Mouse (Mus musculus): ENCODE results near the gene Col4a3bp. TPM values are rescaled to one million over a fixed set of nuclear protein-coding genes. Genes with fewer than 3 reads are reported as not detected.

Gene Col4a3bp
- polyA plus RNA-seq, 1 experiment: 54.8 TPM

GRCm38 (mm10) chr13:96511893-96512292, 30.5 kb upstream of the Col4a3bp start:
- no peak for DNase-seq
- no peak overlapping the region for H3K27ac ChIP-seq (ENCODE audit: insufficient read depth, low read length)

DNA sequence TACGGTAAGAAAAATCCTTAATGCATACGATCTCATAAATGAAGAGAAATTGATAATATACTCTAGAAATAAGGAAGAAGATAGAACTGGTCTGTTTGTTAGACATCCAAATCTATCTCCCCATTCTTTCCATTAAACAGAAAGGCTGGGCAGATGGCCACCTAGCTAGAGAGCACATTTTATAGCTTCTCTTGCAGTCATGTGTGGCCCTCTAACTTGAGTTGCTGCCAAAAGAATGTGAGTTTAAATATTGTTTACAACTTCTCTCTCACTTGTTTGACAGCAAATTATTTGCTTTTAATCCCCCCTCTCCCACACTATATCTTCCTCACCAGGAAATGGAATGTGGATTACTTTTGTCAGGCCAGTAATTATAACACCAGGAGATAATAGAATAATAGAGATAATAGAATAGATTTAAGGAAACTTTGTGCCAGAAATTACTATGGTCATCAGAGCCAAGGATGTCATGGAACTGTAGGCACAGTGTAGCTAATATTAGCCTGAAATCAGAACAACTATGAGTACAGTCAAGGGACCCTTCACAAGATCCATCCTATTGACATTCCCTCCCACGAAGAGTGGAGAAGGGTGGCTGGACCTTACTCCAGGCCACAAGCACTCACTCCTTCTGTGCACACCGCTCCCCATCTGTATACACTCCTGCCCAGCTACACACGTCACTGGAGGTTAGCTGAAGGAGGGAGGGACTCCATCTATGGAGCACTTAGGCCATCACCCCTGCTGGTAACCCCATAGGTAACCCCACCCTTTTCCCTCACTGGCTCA, 28.1 kb upstream of the Col4a3bp start:
- TF ChIP-seq POLR2A (IDR thresholded peaks at IDR 0.05; ENCODE audit: borderline replicate concordance, insufficient read depth, low read length): no peak
- TF ChIP-seq CTCF (IDR thresholded peaks at IDR 0.05; ENCODE audit: borderline replicate concordance, insufficient read depth, low read depth, low read length): no peak
- Histone ChIP-seq H3K4me1 (ENCODE audit: control insufficient read depth, insufficient read depth, low read length) (no peaks in the 10 kb centered on the region), H3K4me3 (replicated peaks; ENCODE audit: insufficient read depth, low read depth, low read length) (no peak overlapping the region), H3K27ac (ENCODE audit: insufficient read depth, low read length) (no peak overlapping the region), H3K27me3 (ENCODE audit: control insufficient read depth, insufficient read depth, low read length) (no peaks in the 10 kb centered on the region)
- 83% methylated on average over 5 of the region's 5 CpGs for WGBS
- DNase-seq: no peak

More at GRCm38 (mm10) chr13:96511893-96512292, 30.5 kb upstream of the Col4a3bp start:
- TF ChIP-seq CTCF (IDR thresholded peaks at IDR 0.05; ENCODE audit: borderline replicate concordance, insufficient read depth, low read depth, low read length): no peak
- TF ChIP-seq POLR2A (IDR thresholded peaks at IDR 0.05; ENCODE audit: borderline replicate concordance, insufficient read depth, low read length): no peak
- no peaks in the 10 kb centered on the region for H3K27me3 ChIP-seq (ENCODE audit: control insufficient read depth, insufficient read depth, low read length)
- no peak overlapping the region for H3K4me3 ChIP-seq (replicated peaks; ENCODE audit: insufficient read depth, low read depth, low read length)
- WGBS: 71% methylated on average over 5 of the region's 5 CpGs
- H3K4me1 ChIP-seq (ENCODE audit: control insufficient read depth, insufficient read depth, low read length): no peaks in the 10 kb centered on the region

DNA sequence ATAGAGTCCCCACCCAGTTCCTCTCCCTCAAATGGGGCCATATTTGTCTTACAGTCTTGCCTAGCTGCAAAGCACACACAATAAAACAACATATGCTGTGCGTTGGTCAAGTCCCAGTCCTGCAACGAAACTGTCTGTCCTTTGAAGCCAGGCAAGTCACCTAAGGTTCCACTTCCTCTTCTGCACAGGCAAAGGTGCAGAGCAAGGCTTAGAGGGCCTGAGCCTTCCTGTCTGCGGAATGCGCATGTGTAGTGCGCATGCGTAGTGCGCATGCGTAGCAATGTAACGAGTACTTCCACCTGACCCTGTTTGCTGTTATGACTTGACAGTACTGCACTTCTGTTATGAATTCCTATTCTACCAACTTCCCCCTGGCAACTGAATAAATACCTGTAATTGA, 26.2 kb upstream of the Col4a3bp start:
- H3K4me3 ChIP-seq (replicated peaks; ENCODE audit: insufficient read depth, low read depth, low read length): no peak overlapping the region
- no peak overlapping the region for H3K27ac ChIP-seq (ENCODE audit: insufficient read depth, low read length)
- DNase-seq: no peak
- no peaks in the 10 kb centered on the region for H3K4me1 ChIP-seq (ENCODE audit: control insufficient read depth, insufficient read depth, low read length)
- no peaks in the 10 kb centered on the region for H3K27me3 ChIP-seq (ENCODE audit: control insufficient read depth, insufficient read depth, low read length)
- WGBS: 96% methylated on average over 9 of the region's 9 CpGs
- no peak for TF ChIP-seq POLR2A (IDR thresholded peaks at IDR 0.05; ENCODE audit: borderline replicate concordance, insufficient read depth, low read length)
- no peak for TF ChIP-seq CTCF (IDR thresholded peaks at IDR 0.05; ENCODE audit: borderline replicate concordance, insufficient read depth, low read depth, low read length)

GRCm38 (mm10) chr13:96517335-96517734, 25.1 kb upstream of the Col4a3bp start:
- H3K27ac ChIP-seq (ENCODE audit: insufficient read depth, low read length): no peak overlapping the region
- H3K4me1 ChIP-seq (ENCODE audit: control insufficient read depth, insufficient read depth, low read length): no peaks in the 10 kb centered on the region
- no peak overlapping the region for H3K4me3 ChIP-seq (replicated peaks; ENCODE audit: insufficient read depth, low read depth, low read length)
- WGBS: 89% methylated on average over 2 of the region's 2 CpGs
- DNase-seq: no peak
- no peaks in the 10 kb centered on the region for H3K27me3 ChIP-seq (ENCODE audit: control insufficient read depth, insufficient read depth, low read length)
- no peak for TF ChIP-seq CTCF (IDR thresholded peaks at IDR 0.05; ENCODE audit: borderline replicate concordance, insufficient read depth, low read depth, low read length)
- no peak for TF ChIP-seq POLR2A (IDR thresholded peaks at IDR 0.05; ENCODE audit: borderline replicate concordance, insufficient read depth, low read length)

DNA sequence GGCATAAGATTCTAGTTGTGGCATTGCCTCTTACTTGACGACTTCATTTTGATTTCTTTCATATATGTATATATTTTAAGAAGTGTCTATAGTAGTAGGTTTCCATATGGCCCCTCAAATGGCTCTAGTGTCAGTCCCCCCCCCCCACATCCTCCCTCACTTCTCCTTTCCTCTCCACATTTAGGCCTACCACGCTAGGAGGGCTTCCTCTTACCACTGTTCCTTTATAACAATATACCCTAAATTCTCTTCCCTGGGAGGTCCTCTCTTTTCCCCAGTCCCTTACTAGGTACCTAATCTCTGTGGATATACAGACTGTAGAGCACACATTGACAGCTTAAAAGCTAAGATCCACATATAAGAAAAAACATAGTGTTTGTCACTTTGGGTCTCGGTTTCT, 21.1 kb upstream of the Col4a3bp start:
- Histone ChIP-seq H3K4me1 (ENCODE audit: control insufficient read depth, insufficient read depth, low read length) (no peaks in the 10 kb centered on the region), H3K27me3 (ENCODE audit: control insufficient read depth, insufficient read depth, low read length) (no peaks in the 10 kb centered on the region), H3K4me3 (replicated peaks; ENCODE audit: insufficient read depth, low read depth, low read length) (no peak overlapping the region), H3K27ac (ENCODE audit: insufficient read depth, low read length) (no peak overlapping the region)
- TF ChIP-seq POLR2A (IDR thresholded peaks at IDR 0.05; ENCODE audit: borderline replicate concordance, insufficient read depth, low read length) (no peak), CTCF (IDR thresholded peaks at IDR 0.05; ENCODE audit: borderline replicate concordance, insufficient read depth, low read depth, low read length) (no peak)
- no peak for DNase-seq
- WGBS: 93% methylated on average over 3 of the region's 3 CpGs

GRCm38 (mm10) chr13:96527022-96527421, 15.4 kb upstream of the Col4a3bp start:
- H3K4me3 ChIP-seq (replicated peaks; ENCODE audit: insufficient read depth, low read depth, low read length): no peak overlapping the region
- H3K27ac ChIP-seq (ENCODE audit: insufficient read depth, low read length): no peak overlapping the region
- DNase-seq: no peak
- TF ChIP-seq CTCF (IDR thresholded peaks at IDR 0.05; ENCODE audit: borderline replicate concordance, insufficient read depth, low read depth, low read length): no peak
- TF ChIP-seq POLR2A (IDR thresholded peaks at IDR 0.05; ENCODE audit: borderline replicate concordance, insufficient read depth, low read length): no peak
- whole genome bisulfite sequencing: 96% methylated on average over 3 of the region's 3 CpGs
- no peaks in the 10 kb centered on the region for H3K4me1 ChIP-seq (ENCODE audit: control insufficient read depth, insufficient read depth, low read length)
- no peaks in the 10 kb centered on the region for H3K27me3 ChIP-seq (ENCODE audit: control insufficient read depth, insufficient read depth, low read length)

GRCm38 (mm10) chr13:96527856-96528255, 14.6 kb upstream of the Col4a3bp start:
- H3K4me3 ChIP-seq (replicated peaks; ENCODE audit: insufficient read depth, low read depth, low read length): no peak overlapping the region
- no peaks in the 10 kb centered on the region for H3K27me3 ChIP-seq (ENCODE audit: control insufficient read depth, insufficient read depth, low read length)
- no peak for TF ChIP-seq POLR2A (IDR thresholded peaks at IDR 0.05; ENCODE audit: borderline replicate concordance, insufficient read depth, low read length)
- TF ChIP-seq CTCF (IDR thresholded peaks at IDR 0.05; ENCODE audit: borderline replicate concordance, insufficient read depth, low read depth, low read length): no peak
- H3K4me1 ChIP-seq (ENCODE audit: control insufficient read depth, insufficient read depth, low read length): no peaks in the 10 kb centered on the region
- WGBS: 93% methylated on average over 11 of the region's 11 CpGs
- DNase-seq: no peak
- H3K27ac ChIP-seq (ENCODE audit: insufficient read depth, low read length): no peak overlapping the region

DNA sequence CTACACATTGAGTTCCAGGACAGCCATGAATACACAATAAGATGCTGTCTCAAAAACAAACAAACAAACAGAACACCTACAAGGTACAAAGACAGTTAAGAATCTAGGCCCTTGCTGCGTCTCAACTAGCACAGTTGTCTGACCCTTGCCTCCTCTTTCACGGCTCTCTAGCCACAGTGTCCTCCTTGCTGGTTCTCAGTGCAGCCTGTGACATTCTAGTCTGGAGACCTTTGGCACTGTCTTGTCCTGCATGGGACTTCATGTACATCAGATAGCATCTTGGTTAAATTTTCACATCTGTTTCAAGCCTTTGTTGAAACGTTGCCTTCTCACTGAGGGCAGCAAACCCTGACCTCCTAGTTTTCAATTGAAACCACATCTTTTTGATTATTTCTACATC, 13.6 kb upstream of the Col4a3bp start:
- H3K4me3 ChIP-seq (replicated peaks; ENCODE audit: insufficient read depth, low read depth, low read length): no peak overlapping the region
- no peaks in the 10 kb centered on the region for H3K27me3 ChIP-seq (ENCODE audit: control insufficient read depth, insufficient read depth, low read length)
- no peak for DNase-seq
- H3K4me1 ChIP-seq (ENCODE audit: control insufficient read depth, insufficient read depth, low read length): no peaks in the 10 kb centered on the region
- no peak overlapping the region for H3K27ac ChIP-seq (ENCODE audit: insufficient read depth, low read length)
- WGBS: 93% methylated on average over 3 of the region's 3 CpGs
- no peak for TF ChIP-seq CTCF (IDR thresholded peaks at IDR 0.05; ENCODE audit: borderline replicate concordance, insufficient read depth, low read depth, low read length)
- TF ChIP-seq POLR2A (IDR thresholded peaks at IDR 0.05; ENCODE audit: borderline replicate concordance, insufficient read depth, low read length): no peak

All from cerebellum, adult 2 months (tissue).